Mouse (Mus musculus) gastrocnemius, postnatal 14 days (tissue): ENCODE data around the gene St3gal3. TPM values are rescaled to one million over a fixed set of nuclear protein-coding genes. Genes with fewer than 3 reads are reported as not detected.

ENCODE experiments used
- DNase-seq: peaks from one replicate; pipeline ENCODE4 v3.0.0; 2021; ENCODE audit warnings: mixed read lengths
- intact Hi-C: fragments of 180-260 bp; cut with DNase I; formaldehyde crosslinking; loops from one replicate; pipeline ENCODE4 v1.15.1; 2025; ENCODE audit warnings: low total_unique reads
- total RNA-seq, 2 experiments: library from RNA; stranded (reverse); gene quantifications; 2 replicates each; pipeline ENCODE4 v1.2.3; 2021

St3gal3 gene
- total RNA-seq, 2 experiments from 2014 or later: 50.0 to 56.1 TPM

GRCm38 (mm10) chr4:118099637-118100364, 34.9 kb downstream of the St3gal3 start:
- intact Hi-C loops: no loop called here
- DNase-seq: no peak

GRCm38 (mm10) chr4:118098571-118098970, 36.1 kb downstream of the St3gal3 start:
- intact Hi-C loops: no loop called here
- DNase-seq: no peak

- intact Hi-C loops: no loop called here
- DNase-seq: no peak
Observed at GRCm38 (mm10) chr4:118096069-118096468, 38.6 kb downstream of the St3gal3 start.

GRCm38 (mm10) chr4:118092784-118093457, 41.8 kb downstream of the St3gal3 start:
- DNase-seq: no peak
- intact Hi-C loops: loop anchor here (5.0 kb wide), 1 partner anchor 34 kb away; no protein-coding TSS in a partner anchor

DNA sequence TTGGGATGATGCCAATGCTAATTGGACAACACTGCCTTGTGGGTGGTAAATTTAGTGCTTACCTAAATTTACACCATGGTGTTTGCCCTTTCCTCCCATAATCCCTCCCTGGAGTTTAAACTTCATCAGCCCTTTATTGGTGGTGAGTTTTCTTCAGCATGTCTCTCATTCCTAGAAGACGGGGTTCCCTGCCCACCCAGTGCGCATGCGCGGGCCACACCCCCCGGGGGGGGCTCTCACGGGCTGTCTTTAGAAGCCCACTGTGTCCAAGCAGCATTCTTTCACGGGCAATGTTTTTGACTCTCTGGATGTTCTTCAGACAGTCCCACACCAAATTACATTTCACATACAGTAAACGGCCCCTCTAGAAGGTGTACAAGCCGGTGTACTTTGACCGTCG, 44.3 kb downstream of the St3gal3 start:
- intact Hi-C loops: loop anchor here (5.0 kb wide), 1 partner anchor 37 kb away; no protein-coding TSS in a partner anchor
- no peak for DNase-seq

- intact Hi-C loops: loop anchor here (5.0 kb wide), 1 partner anchor 37 kb away; no protein-coding TSS in a partner anchor
- peak; percentile 42 for DNase-seq
Observed at GRCm38 (mm10) chr4:118089939-118090338, 44.8 kb downstream of the St3gal3 start.

DNA sequence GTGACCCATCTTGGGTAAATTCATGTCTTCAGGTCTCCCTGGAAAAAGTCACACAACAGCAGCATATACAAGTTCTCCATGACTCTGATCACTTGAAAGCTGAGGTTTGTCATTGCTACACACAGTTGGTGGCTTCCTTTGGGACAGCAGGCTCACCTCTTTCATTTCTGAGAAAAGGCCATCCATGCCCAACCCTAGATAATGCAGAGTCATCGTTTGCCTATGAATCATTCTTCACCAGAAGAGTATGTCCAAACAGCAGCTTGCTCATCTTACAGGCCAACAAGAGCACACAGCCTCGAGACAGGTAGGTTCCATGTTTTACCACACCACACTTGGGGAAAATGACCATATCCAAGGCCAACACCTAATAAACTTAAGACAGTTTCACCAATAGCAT, 45.9 kb downstream of the St3gal3 start:
- intact Hi-C loops: no loop called here
- no peak for DNase-seq

GRCm38 (mm10) chr4:118085025-118085424, 49.7 kb downstream of the St3gal3 start:
- no peak for DNase-seq
- intact Hi-C loops: no loop called here

DNA sequence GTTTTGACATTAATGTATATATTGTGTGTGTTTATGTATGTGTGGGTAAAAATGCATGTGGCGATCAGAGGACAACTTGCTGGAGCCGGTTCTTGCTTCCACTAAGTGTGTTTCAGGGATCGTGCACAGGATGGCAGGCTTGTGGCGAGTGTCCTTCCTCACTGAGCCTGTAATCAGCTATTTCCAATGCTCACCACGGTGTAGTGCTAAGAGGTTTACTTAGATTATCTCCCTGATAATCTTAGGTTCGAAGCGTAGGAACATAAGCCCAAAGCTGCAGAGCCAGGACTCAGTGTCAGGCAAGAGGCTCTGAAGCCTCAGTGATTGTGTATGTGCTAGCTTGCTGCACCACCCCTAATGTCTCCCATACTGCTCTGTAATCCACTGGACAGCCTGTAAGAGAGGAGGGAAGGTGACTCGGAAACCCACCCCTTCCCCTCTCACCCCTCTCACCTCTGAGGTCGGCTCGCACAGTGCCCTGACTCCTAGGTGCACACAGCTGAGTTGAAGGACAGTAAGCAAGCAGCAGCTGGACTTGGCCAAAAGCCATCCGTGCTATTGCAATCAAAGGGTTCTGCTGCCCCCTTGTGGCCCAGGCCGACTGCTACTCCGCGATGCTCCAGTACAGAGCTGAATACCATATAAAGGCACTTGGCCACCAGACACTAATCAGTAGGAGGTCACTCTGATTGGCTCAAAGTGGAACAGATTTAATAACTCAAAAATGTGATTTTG, 51.3 kb downstream of the St3gal3 start:
- intact Hi-C loops: loop anchor here (5.0 kb wide), 1 partner anchor 256 kb away; no protein-coding TSS in a partner anchor
- DNase-seq: peak; percentile 92

GRCm38 (mm10) chr4:118081608-118082331, 52.9 kb downstream of the St3gal3 start:
- intact Hi-C loops: loop anchor here (2.0 to 5.0 kb wide), 2 partner anchors 155 to 254 kb away; no protein-coding TSS in a partner anchor
- DNase-seq: no peak

DNA sequence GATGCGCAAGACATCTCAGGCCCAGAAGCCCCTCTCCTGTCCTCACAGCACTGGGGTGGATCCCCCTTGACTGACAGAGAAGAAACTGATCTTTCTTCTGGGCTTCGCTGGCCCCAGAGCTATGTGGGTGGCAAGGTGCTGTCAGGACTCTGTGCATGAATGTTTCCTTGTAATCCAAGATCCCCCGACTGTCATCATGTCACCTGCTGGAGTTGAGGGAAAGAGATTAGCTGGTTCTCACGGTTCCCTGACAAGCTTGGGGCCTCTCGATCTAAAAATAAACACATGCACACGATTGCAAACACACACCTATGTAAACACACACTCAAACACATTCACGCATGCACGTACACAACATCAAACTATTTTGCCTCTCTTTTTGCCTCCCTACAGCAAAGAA, 54.2 kb downstream of the St3gal3 start:
- no peak for DNase-seq
- intact Hi-C loops: loop anchor here (2.0 to 5.0 kb wide), 2 partner anchors 154 to 253 kb away; no protein-coding TSS in a partner anchor

DNA sequence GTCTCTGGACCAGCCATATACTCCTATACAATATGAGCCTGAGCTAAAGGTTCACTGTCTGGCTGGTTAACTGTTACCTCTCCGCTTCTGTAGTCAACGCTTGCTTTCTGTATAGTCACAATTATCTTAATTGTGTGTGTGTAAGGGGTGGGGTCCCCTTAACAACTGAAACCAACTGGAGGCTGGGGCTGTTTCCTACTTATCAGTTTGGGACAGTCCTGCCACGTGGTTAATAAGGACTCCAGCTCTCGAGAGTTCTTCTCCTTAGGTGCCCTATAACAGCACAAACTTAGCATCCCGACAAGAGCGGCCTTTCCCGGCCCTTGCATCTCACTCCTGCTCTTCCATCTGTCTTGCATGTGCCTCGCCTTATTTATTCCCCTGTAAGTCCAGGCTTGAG, 55.5 kb downstream of the St3gal3 start:
- no peak for DNase-seq
- intact Hi-C loops: no loop called here

DNA sequence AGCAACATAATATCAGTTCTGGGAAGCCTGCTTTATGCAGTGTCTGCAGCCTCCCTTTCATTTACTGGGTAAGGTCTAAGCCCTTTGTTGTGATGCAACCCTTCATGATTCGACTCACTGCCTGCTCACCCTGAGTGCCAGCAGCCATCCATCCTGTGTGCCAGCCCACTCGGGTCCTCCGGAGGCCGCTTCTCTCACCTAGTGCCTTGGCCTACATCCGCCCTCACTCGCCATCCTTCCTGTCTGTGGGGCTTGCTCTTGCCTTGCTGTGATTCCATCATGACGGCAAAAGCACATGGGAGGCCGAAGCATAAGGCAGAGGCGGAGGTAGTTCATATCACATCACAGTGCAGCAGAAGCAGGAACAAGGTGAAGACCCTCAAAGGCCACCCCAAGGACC, 56.1 kb downstream of the St3gal3 start:
- no peak for DNase-seq
- intact Hi-C loops: no loop called here

DNA sequence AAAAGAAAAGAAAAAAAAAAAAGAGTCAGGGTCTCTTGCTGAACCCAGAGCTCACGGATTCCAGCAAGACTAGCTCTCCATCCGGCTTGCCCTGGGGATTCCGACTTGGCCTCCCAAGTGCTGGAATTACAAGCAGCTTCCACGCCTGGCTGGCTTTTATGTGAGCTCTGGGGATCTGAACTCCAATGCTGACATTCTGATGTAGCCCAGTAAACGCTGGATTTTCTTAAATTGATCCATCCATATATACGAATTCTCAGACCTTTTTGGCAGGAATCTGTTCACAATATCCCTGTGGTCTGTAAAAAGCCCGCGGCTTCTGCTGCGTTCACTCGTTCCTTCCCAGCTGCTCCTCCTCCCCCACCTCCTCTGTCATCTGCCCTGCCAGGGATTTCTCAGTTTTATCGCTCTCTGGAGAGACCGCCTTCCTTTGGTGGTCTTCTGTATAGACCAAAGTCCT, 57.4 kb downstream of the St3gal3 start:
- DNase-seq: no peak
- intact Hi-C loops: no loop called here

DNA sequence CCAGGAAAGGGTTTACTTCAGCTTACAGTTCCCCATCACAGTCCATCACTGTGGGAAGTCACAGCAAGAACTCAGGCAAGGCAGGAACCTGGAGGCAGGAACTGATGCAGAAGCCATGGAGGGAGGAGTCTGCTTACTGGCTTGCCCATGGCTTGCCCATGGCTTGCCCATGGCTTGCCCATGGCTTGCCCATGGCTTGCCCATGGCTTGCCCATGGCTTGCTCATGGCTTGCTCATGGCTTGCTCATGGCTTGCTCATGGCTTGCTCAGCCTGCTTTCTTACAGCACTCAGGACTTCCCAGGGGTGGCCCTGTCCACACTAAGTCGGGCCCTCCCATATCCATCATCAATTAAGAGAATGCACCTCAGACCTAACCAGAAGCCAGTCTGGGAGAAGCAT, 58.1 kb downstream of the St3gal3 start:
- intact Hi-C loops: no loop called here
- no peak for DNase-seq

DNA sequence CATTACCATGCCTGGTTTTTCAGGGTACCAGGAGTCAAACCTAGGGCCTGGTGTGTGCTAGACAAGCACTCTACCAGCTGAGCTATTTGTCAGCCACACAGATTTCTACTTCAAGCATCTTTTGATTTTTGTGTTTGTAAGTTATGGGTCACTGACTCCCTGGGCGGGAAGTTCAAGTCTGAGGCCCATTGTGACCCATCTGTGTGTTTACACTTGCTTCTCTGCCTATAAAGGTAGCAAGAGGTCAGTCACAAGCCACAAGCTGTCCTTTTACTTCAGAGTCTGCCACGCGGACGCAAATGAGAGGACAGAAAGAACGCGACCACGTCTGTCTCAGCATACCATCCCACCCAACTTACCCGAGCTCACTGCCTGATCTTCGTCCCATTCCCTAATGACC, 59.4 kb downstream of the St3gal3 start:
- intact Hi-C loops: no loop called here

DNA sequence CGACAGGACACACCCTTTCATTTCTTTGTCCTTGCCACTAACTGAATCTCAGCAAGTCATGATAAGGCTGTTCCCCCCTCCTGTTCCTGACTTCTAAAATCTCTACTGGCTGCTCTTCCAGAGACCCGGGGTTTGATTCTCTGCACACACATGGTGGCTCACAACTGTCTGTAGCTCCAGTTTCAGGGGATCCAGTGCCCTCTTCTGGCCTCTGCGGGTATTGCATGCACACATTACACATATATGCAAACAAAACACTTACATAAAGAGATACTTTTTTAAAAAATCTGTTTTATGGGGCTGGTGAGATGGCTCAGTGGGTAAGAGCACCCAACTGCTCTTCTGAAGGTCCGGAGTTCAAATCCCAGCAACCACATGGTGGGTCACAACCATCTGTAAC, 60.5 kb downstream of the St3gal3 start:
- intact Hi-C loops: no loop called here
- no peak for DNase-seq

More for the DNA sequence above, 59.4 kb downstream of the St3gal3 start:
- DNase-seq: no peak

GRCm38 (mm10) chr4:118073128-118073527, 61.6 kb downstream of the St3gal3 start:
- DNase-seq: no peak
- intact Hi-C loops: no loop called here

DNA sequence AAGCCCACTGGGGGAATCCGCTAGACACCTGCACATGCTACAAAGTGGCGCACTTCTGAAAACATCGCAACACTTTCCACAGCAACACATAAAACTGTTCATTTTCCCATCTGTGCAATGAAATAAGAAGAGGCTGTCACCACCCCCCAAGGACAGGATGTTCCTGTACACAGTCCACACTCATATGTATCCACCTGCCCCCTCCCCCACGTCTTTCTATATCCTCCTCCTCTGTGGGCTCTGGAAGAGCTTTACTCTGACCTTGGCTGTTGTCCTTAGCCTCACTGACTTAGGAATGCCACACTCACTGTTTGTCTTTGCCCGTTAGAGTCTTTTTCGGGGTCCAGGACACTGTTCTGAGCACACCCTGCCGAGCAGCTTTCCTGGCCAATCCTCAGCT, 62.8 kb downstream of the St3gal3 start:
- intact Hi-C loops: no loop called here
- no peak for DNase-seq
